Mouse (Mus musculus) liver, embryonic 11.5 days (tissue): Measurements from ENCODE around the gene Tasp1. TPM values are rescaled to one million over a fixed set of nuclear protein-coding genes. Genes with fewer than 3 reads are reported as not detected.

Source experiments
- ATAC-seq: fragments of 200-750 bp; cut with Nextera tagmentation; replicated peaks from 2 replicates; pipeline ENCODE4 v1.8.0; 2017; ENCODE audit warnings: moderate number of reproducible peaks, mild to moderate bottlenecking, moderate TSS enrichment, moderate library complexity; ENCODE audit not compliant: low FRiP score
- DNase-seq: peaks from one replicate; pipeline ENCODE4 v3.0.0-alpha.2; 2017; ENCODE audit warnings: low spot score
- H3K27ac ChIP-seq: fragments of 300-500 bp; sonication (generic); 2 replicates; pipeline ENCODE4 v1.5.1; 2014; ENCODE audit warnings: mild to moderate bottlenecking, low read depth, low read length, control low read depth
- H3K27me3 ChIP-seq: fragments of 300-500 bp; sonication (generic); replicated peaks from 2 replicates; pipeline ENCODE4 v1.6.1; 2014; ENCODE audit warnings: low read length, mixed read lengths; ENCODE audit not compliant: control insufficient read depth, insufficient read depth
- H3K36me3 ChIP-seq: fragments of 300-500 bp; sonication (generic); 2 replicates; pipeline ENCODE4 v1.6.1; 2014; ENCODE audit warnings: mild to moderate bottlenecking, low read length, moderate library complexity, mixed read lengths; ENCODE audit not compliant: control insufficient read depth, insufficient read depth
- H3K4me1 ChIP-seq: fragments of 300-500 bp; sonication (generic); replicated peaks from 2 replicates; pipeline ENCODE4 v1.6.1; 2014; ENCODE audit warnings: low read length, mixed read lengths; ENCODE audit not compliant: control insufficient read depth, insufficient read depth
- H3K4me2 ChIP-seq: fragments of 300-500 bp; sonication (generic); 2 replicates; pipeline ENCODE4 v1.6.1; 2014; ENCODE audit warnings: mild to moderate bottlenecking, control low read depth, moderate library complexity
- H3K4me3 ChIP-seq: fragments of 300-500 bp; sonication (generic); 2 replicates; pipeline ENCODE4 v1.5.1; 2014; ENCODE audit warnings: low read depth, low read length, control low read depth
- H3K9ac ChIP-seq: fragments of 300-500 bp; sonication (generic); 2 replicates; pipeline ENCODE4 v1.6.1; 2014; ENCODE audit warnings: low read depth, low read length, control low read depth
- H3K9me3 ChIP-seq: fragments of 300-500 bp; sonication (generic); 2 replicates; pipeline ENCODE4 v1.6.1; 2016; ENCODE audit warnings: low read length, inconsistent platforms, mixed read lengths; ENCODE audit not compliant: control insufficient read depth
- WGBS: fragments of 180-500 bp; shearing (Covaris S2); extraction: QIAGEN DNeasy Blood & Tissue Kit; methylation state at CpG from one replicate; pipeline ENCODE4 v1.1.7; 2014; 5-methylcytosine and 5-hydroxymethylcytosine counted together
- polyA plus RNA-seq: library from polyadenylated mRNA; unstranded; fragments of >200 nt; fragmentation: Nextera tagmentation; extraction: Ambion mirVana; gene quantifications from 2 replicates; pipeline ENCODE4 v1.2.1, GENCODE M21; 2014

Gene Tasp1
- polyA plus RNA-seq, 1 experiment from 2014 or later, result 26.3 TPM

- no peak for DNase-seq
- H3K9ac ChIP-seq, result no peak overlapping the region
- H3K4me2 ChIP-seq, result no peak overlapping the region
- WGBS, result 75% methylated on average over 4 of the region's 4 CpGs
- H3K27ac ChIP-seq, result no peak overlapping the region
- no peak overlapping the region for H3K4me3 ChIP-seq
- H3K27me3 ChIP-seq, result no peaks in the 10 kb centered on the region
- H3K9me3 ChIP-seq, result no peaks in the 10 kb centered on the region
- H3K4me1 ChIP-seq, result no peaks in the 10 kb centered on the region
- H3K36me3 ChIP-seq, result no peaks in the 10 kb centered on the region
- ATAC-seq, result no peak
These were observed 277.9 kb downstream of the Tasp1 start for GRCm38 (mm10) chr2:139788658-139789057.

GRCm38 (mm10) chr2:139784946-139785345, 281.7 kb downstream of the Tasp1 start:
- ATAC-seq, result no peak
- Histone ChIP-seq H3K36me3 (no peaks in the 10 kb centered on the region), H3K4me2 (no peak overlapping the region), H3K4me1 (no peaks in the 10 kb centered on the region), H3K9ac (no peak overlapping the region), H3K9me3 (no peaks in the 10 kb centered on the region), H3K4me3 (no peak overlapping the region), H3K27ac (no peak overlapping the region), H3K27me3 (no peaks in the 10 kb centered on the region)
- DNase-seq, result no peak
- WGBS, result 60% methylated on average over 2 of the region's 2 CpGs

DNA sequence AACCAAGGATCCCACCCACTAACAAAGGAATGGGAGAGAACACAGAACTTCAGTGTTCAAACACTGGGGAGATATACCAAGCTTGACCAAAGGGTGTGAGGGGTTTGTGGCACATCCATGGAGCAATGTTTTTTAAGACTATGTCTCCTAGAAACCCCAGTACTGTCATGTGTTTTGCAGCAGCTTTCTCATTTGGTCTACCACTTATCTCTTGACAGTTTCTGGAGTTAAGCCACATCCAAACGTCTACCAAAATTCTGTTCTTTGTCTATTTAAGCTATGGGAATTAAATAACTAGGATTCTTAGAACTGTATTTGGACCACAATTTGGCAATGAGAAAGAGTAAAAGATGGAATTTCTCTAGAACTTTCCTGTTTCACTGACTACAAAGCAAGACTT, 282.1 kb downstream of the Tasp1 start:
- WGBS, result 61% methylated on average over 1 of the region's 1 CpGs
- Histone ChIP-seq H3K36me3 (no peaks in the 10 kb centered on the region), H3K9ac (no peak overlapping the region), H3K4me1 (no peaks in the 10 kb centered on the region), H3K4me2 (no peak overlapping the region), H3K9me3 (no peaks in the 10 kb centered on the region), H3K27me3 (no peaks in the 10 kb centered on the region), H3K4me3 (no peak overlapping the region), H3K27ac (no peak overlapping the region)
- ATAC-seq, result no peak
- DNase-seq, result no peak

Other genes starting within 250 kb of the Tasp1 start
- not detected in 2 replicates for gene Gm17374, start 85.2 kb upstream of the Tasp1 start, polyA plus RNA-seq
- 31.0 and 32.8 TPM in 2 replicates for gene Esf1, start 103.8 kb upstream of the Tasp1 start, polyA plus RNA-seq
- gene Ndufaf5, start 103.8 kb upstream of the Tasp1 start, polyA plus RNA-seq, result 18.7 and 19.4 TPM in 2 replicates